Mouse (Mus musculus): ENCODE data around the gene Slu7. TPM values are rescaled to one million over a fixed set of nuclear protein-coding genes. Genes with fewer than 3 reads are reported as not detected.

The Slu7 gene
- total RNA-seq (2021) = 10 to 100 TPM; 50.0 to 52.5 TPM

DNA sequence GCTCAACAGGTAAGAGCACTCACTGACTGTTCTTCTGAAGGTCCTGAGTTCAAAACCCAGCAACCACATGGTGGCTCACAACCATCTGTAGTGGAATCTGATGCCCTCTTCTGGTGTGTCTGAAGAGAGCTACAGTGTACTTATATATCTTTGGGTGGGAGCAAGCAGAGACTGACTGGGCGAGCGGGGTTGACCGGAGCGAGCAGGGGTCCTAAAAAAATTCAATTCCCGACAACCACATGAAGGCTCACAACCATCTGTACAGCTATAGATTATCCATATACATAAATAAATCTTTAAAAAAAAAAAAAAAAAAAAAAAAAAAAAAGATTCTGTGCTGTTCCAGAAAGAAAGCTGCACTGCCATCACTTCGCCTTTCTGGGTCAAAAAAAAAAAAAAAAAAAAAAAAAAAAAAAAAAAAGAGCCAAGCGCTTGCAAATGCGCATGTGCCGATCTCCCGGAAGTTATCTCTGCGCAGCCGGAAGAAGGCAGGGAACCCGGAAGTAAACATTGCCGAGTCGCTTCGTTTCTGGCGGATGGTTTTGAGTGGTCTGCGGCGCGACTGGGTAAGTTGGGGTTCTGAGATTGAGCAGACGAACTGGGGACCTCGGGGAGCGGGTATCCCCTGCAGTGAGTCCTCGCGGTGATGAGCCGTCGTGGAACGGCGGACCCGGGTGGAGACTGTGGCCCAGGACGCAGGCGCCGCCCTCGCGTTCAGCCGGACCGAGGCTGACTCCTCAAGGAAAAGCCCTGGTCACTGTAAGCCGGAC lies at the start of gene Slu7:
Gene Slu7 (plus strand): TSS at position 491 of the 770 bp plus-strand sequence.
- peak; percentile 36 to 54 for DNase-seq (ENCODE audit: extremely low spot score in 1 of 2, low spot score in 1 of 2)

- DNase-seq (ENCODE audit: extremely low spot score in 1 of 2, low spot score in 1 of 2) = peak; percentile 13 to 15
Observed at GRCm38 (mm10) chr11:43385055-43385649, 48.4 kb upstream of the Slu7 start.

- DNase-seq (ENCODE audit: extremely low spot score in 1 of 2, low spot score in 1 of 2) = peak in 1 of 2 experiments; percentile 8
Observed at GRCm38 (mm10) chr11:43385716-43386115, 47.8 kb upstream of the Slu7 start.

- DNase-seq (ENCODE audit: extremely low spot score in 1 of 2, low spot score in 1 of 2) = no peak
Observed at GRCm38 (mm10) chr11:43387004-43387880, 46.3 kb upstream of the Slu7 start.

DNA sequence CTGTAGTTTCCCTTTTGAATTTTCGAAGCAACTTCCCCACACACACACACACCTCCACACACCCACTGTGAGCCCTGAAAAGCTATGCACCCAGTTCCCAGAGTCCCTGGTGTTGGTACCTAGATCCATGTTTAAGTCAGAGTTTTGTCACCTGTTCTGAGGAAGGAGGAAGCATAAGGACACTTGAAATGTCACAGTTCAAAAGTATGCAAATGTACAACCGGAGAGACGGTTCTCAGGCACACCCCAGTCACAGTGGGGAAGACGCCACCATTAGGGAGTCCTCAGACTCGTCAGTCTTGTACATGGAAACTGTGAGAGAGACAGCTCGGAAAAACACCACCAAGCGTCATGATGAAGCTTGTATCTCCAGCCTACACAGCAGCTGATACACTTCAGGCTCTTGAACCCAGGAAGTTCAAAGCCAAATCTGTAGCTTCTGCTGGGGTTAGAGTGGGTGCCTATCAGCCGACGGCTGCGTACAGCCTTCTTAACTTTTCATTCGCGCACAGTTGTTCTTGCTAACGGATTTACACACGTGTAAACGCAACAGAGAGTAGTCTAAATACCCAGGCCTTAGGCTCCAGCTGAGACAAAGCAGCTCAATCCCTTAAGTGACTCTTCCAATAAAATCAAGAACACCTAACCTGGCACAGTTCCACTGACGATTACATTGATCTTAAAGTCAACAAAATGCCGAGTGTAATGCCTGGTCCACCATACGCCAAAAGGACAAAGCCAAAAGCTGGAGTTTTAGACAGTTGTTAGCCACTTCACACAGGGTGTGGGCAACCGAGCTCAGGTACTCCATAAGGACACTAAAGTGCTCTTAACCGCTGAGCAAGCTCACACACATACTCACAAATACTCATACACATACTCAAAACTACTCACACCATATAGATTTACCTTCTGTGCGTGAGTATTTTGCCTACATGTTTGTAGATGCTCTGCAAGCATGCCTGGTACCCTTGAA lies 45.1 kb upstream of the Slu7 start:
- no peak for DNase-seq (ENCODE audit: extremely low spot score in 1 of 2, low spot score in 1 of 2)

DNA sequence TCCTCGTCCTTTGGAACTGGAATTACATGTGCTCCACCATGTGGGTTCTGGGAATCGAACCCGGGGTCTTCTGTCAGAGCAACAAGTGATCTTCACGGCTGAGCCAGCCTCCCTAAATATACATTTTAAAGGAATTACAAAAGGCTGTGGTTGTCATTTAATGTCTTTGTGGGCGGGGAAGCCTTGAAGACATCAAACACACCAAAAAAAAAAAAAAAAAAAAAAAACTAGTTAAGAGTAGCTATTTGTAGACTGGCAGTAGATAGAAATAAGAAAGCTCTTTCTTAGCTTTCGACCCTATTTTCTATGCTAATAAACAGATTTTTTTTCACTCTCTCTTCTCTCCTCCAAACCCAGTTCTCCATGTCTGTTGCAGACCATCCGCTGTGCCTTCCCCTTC lies 44.4 kb upstream of the Slu7 start:
- no peak for DNase-seq (ENCODE audit: extremely low spot score in 1 of 2, low spot score in 1 of 2)

GRCm38 (mm10) chr11:43392757-43393156 lies 40.8 kb upstream of the Slu7 start:
- no peak for DNase-seq (ENCODE audit: extremely low spot score in 1 of 2, low spot score in 1 of 2)

DNA sequence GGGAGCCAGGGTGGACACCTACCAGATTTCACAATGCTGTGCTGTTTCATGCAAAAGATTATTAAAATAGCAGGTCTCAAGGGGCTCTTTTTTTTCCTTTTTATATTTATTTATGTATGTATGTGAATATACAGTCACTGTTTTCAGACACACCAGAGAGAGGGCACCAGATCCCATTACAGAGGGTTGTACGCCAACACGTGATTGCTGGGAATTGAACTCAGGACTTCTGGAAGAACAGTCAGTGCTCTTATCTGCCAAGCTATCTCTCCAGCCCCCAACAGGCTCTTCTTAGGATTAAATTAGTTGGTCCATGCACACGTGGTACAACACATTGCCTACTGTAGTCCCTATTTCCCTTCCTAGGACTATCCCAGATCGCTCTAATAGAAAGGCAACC lies 40.2 kb upstream of the Slu7 start:
- DNase-seq (ENCODE audit: extremely low spot score in 1 of 2, low spot score in 1 of 2) = no peak

GRCm38 (mm10) chr11:43395073-43395948 lies 38.2 kb upstream of the Slu7 start:
- no peak for DNase-seq (ENCODE audit: extremely low spot score in 1 of 2, low spot score in 1 of 2)

DNA sequence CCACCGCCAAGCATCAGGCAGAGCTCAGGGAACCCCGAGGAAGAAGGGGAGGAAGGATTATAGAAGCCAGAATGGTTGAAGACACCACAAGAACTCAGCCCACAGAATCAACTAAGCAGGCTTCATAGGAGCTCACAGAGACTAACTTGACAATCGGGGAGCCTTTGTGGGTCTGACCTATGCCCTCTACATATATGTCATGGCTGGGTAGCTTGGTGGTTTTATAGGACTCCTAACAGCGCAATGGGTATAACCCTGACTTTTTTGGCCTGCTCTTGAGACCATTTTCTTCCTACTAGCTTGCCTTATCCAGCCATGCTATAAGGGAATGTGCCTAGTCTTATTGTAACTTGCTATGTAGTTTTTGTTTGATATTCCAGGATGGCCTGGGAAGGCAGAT lies 37.3 kb upstream of the Slu7 start:
- no peak for DNase-seq (ENCODE audit: extremely low spot score in 1 of 2, low spot score in 1 of 2)

- no peak for DNase-seq (ENCODE audit: extremely low spot score in 1 of 2, low spot score in 1 of 2)
Observed at GRCm38 (mm10) chr11:43396672-43397071, 36.9 kb upstream of the Slu7 start.

GRCm38 (mm10) chr11:43399297-43399696 lies 34.2 kb upstream of the Slu7 start:
- DNase-seq (ENCODE audit: extremely low spot score in 1 of 2, low spot score in 1 of 2) = no peak

DNA sequence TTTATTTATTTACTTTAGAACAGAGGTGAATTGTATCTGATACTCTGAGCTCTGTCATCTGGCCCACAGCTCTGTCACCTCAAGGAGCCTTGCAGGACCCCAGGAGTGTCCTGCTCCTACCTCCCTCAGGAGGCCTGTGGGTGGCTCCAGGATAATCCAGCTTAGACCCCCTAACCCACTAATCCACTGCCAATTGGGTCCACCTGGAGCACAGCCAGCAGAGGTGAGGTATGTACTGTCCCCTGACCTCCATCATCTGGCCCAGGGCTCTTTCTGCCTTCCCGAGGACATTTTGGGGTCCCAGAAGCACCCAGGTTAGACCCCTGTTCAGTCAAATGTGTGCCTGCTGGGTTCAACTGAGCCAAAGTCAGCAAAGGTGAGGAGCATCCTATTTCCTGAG lies 33.4 kb upstream of the Slu7 start:
- no peak for DNase-seq (ENCODE audit: extremely low spot score in 1 of 2, low spot score in 1 of 2)

DNA sequence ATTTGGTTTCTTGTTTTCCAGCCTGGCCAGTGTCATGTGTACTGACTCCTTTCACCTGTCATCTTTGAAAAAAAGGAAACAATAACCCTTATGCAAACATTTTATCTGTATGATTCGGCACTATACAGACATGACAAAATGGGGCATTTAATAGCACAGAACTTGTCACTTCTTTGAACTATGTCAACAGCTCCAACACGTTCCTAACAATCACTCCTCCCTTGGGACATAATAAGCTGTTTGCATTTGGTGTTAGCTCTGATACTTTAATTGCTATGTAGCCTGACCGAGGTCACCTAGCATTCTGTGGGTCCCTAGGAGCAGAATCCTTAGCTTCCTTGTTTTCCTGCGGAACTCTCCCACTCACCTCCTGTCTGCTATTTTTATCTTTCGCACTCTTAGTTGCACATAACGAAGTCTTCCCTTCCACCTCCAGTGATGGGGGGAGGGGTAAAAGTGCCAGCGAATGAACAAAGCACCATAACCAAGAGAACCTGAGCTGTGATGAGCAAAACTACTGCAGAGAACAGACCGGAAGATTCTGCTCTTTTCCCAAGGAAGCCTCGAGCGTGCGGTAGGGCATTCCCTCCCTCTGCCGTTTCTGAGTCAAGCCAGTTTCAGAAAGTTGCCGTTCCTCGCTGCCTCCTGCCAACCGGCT lies 29.3 kb upstream of the Slu7 start:
- DNase-seq (ENCODE audit: extremely low spot score in 1 of 2, low spot score in 1 of 2) = no peak

DNA sequence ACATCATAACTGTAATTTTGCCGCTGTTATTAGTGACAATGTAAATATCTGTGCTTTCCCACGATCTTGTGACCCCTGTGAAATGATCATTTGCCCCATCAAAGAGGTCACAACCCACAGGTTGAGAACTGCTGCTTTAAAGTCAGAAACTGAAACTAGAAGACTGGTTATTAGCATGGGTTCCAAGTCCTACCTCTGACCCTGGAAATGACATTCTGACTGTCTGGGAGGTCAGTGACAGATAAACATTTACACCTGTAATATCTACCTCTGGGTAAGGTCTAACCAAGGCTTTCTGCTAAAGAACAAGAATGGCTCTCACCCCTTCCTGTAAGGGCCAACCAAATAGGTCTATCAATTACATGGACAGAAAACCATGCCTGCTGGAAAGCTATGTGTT lies 24.7 kb upstream of the Slu7 start:
- DNase-seq (ENCODE audit: extremely low spot score in 1 of 2, low spot score in 1 of 2) = no peak

DNA sequence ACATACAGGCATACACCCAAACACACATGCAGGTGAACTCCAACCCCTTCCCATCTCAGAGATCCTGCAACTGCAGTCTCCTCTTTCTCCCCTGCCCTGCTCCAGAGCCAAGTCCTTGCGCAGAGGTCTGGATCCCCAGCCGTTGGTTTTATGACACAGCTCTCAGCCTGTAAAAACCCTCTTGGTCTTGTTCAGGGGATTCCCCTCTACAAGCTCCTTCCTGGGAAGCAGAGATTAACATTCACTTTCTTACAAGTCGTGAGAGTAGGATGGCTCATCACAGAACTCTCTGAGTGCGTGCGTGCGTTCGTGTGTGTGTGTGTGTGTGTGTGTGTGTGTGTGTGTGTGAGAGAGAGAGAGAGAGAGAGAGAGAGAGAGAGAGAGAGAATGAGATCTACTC lies 23.3 kb upstream of the Slu7 start:
- no peak for DNase-seq (ENCODE audit: extremely low spot score in 1 of 2, low spot score in 1 of 2)

DNA sequence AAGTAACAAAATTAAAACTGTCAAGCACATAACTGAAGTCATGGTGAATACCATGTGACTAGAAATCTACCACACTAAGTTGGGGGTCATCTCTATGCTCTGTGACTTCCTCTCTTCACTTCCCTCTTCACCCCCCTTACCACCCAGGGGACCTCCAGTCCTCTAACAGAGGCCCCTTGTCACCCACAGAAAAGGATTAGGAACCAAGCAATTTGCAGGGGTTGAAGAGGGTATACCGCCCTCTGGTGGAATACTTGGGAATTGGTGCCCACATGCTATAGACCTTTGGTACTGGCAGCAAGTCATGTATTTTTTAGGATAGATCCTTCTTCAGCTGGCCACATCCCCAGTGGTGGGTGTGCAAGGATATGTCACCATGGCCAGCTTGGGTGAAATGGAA lies 22.1 kb upstream of the Slu7 start:
- peak; percentile 56 to 70 for DNase-seq (ENCODE audit: extremely low spot score in 1 of 2, low spot score in 1 of 2)

- peak; percentile 62 to 89 for DNase-seq (ENCODE audit: extremely low spot score in 1 of 2, low spot score in 1 of 2)
Observed at GRCm38 (mm10) chr11:43412771-43413451, 20.6 kb upstream of the Slu7 start.

Measured in layer of hippocampus, postnatal 25 days (tissue).